Mouse (Mus musculus) olfactory bulb, adult 2 months (tissue): ENCODE data around the gene 4933411K16Rik.

Experiments
- CTCF ChIP-seq: fragments of 200-500 bp; IDR thresholded peaks from 2 replicates; pipeline ENCODE4 v1.5.1; 2012; ENCODE audit warnings: low read depth, mild to moderate bottlenecking, low read length, moderate library complexity; ENCODE audit not compliant: insufficient read depth
- POLR2A ChIP-seq: fragments of 200-500 bp; IDR thresholded peaks from 2 replicates; pipeline ENCODE4 v1.6.1; 2012; ENCODE audit warnings: mild to moderate bottlenecking, low read depth, low read length, moderate library complexity; ENCODE audit not compliant: insufficient read depth

- TF ChIP-seq CTCF (no peak), POLR2A (no peak)
Measured at GRCm38 (mm10) chr19:42079950-42080349, 27.9 kb downstream of the 4933411K16Rik start.
